Mouse (Mus musculus): ENCODE measurements around the gene Sco1.

Gene Sco1

DNA sequence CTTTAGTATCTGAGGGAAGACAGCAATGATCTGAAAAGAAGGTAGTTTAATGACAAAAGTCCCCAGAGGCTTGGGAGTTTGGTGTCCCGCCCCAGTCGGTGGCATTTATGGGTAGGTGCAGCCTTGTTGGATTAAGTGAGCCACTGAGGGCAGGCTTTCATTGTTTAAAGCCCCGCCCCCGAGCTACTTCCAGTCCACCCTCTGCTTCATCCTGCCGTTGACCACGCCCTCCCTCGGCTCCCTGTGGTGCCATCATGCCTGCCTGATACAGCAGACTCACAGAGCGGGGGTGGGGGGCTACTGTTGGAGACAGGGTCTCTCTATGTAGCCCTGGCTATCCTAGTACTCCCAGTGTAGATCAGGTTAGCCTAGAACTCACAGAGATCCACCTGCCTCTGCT, 9.5 kb upstream of the Sco1 start:
- DNase-seq (ENCODE audit: extremely low spot score, low spot score): no peak

DNA sequence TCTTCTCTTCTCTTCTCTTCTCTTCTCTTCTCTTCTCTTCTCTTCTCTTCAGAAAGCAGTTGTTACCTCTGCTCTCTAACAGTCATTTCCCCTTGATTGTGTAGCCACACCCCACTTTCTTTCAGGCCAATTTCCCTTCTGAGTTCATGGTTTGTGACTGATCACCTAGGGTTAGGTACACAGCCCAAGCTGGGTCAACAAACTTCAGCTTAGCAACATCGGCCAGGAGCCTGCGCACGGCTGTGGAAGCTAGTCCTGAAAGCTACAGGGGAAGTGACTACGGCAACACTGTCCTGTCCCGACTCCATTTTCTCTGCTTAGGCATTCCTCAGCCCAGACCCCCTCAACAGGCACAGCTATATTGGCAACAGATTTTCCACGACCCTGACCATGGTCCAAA, 7.5 kb upstream of the Sco1 start:
- no peak for DNase-seq (ENCODE audit: extremely low spot score, low spot score)

DNA sequence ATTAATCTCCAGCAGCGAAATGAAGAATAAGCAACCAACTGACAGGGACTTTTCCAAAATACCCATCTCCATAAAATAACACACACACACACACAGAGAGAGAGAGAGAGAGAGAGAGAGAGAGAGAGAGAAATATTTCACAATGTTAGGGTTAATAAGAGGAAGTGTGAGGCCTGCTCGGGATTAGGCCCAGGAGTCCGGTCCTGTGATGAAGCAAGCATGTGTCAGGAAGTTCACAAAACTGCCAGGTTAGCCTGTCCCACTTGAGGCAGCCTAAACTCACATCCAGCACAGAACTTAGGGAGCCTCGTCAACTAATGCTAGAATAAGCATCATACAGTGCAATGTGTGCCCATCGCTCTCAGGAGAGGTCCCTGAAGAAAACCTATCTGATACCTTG, 5.3 kb upstream of the Sco1 start:
- DNase-seq (ENCODE audit: extremely low spot score, low spot score): no peak

DNA sequence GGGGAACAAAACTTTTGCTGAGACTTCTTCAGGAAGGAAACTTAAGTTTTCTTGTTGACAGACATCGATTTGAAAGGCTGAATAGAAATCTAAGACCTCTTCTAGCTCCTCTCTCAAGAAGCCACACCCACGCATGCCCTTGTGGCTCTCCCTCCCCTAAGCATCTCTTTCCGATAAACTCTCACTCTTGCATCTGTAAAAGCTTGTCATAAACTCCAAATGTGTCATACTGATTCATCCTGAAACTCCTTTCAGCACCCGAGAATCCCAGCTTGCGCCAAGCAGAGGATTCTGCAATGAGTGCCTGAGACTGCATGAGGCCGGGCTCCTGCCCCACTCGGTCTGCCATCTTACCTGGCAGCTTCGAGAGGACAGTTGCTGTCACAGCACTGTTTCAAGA, 4.0 kb upstream of the Sco1 start:
- DNase-seq (ENCODE audit: extremely low spot score, low spot score): no peak

DNA sequence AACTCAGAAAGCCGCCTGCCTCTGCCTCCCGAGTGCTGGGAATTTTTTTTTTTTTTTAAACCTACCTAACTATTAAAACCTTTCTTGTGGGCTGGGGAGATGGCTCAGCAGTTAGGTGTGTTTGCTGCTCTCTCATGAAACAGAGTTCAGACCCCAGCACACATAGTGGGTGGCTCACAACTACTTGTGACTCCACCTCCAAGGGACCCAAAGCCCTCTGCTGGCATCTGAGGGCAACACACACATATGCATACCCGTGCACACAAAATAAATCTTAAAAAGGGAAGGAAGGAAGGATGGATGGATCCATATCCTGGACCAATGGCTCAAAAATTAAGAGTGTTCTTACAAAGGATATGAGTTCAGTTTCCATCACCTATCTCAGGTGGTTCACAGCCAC, 3.2 kb upstream of the Sco1 start:
- DNase-seq (ENCODE audit: extremely low spot score, low spot score): no peak

DNA sequence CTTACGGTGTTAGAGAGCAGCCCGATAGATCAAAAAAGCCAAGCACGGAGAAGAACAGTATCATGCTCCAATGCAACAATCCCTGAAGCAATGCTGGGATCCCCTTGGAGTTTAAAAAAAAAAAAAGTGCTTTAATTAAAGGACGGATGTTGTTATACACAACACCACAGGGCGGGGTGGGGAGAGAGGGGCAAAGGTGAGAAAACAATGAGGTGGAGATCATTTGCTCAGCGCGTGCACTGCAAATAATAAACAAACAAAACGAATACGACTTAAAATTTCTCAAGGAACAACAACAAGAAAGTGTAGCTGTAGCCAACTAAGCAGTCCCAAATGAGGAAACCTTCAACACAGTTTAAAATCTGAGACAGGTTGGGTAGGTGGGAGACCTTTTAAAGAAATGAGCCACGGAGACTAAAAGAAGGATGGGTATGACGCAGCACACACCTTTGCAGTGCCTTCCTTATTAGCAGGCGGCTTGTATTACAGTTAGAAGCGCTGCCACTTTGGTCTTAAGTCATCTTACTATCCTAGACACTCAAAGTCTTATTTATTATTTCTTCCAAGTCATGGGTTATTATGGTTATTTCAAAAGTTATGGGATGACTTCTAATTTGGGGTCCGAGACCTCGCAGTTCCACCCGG, 672 bp upstream of the Sco1 start:
- DNase-seq (ENCODE audit: extremely low spot score, low spot score): no peak

DNA sequence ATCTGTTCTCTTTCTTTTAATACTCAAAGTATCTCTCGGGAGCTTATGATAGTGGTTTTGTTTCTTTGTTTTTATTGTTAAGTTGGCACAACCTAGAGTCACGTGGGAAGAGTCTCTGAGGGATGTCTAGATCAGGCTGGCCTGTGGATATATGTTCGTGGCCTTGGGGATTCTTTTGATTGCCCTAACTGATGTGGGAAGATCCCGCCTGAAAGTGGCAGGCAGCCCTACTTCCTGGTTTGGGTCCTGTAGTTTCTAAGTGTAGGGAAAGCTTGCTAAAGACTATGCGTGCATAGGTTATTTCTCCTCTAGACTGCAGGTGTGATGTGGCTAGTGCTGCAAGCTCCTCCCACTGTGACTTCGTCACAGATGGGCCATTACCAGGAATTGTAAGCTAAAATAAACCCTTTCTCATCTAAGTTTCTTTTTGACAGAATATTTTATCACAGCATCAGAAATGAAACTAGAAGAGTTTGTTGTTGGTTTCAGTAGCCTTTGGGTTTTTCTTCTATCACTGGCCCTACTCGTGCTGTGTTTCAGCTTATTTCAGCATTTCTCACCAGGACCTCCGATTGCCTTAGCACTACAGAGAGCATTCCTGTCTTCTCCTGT, 2.4 kb downstream of the Sco1 start:
- DNase-seq (ENCODE audit: extremely low spot score, low spot score): no peak

DNA sequence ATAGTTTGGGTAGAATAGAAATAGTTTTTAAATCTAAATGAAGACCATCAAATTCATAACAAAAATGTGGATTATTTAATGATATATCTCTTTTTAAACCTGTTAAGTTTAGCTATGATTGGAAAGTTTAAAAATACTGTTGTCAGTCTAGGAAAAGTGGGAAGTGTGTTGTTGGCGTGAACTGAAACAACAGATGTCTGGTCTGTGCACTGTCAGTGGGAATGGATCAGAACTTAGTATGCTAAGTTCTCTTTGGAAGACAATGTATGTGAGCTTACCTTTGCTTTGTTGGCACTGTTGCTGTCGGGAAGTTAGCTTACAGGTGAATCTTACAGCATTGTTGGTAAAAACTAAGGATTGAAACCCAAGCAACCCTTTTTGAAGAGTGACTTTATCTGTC, 8.8 kb downstream of the Sco1 start:
- no peak for DNase-seq (ENCODE audit: extremely low spot score, low spot score)

DNA sequence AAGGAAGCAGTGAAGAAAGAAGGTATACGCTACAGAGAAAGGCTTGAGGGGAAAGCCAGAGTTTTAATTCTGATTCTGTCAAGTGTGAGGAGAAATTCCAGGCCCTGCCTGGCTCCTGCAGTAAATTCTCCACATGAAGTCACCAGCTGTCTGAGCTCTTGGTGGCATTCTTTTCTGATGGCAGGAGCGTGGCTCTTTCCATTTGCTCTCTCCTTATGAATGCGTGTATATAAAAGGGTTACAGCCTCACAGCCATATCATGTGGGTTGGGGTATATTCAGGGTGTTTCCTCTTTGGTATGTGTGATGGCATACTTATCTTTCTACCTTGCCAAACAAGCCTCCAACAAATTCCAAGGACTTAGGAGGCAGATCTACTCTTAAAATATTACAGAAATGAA, 10.3 kb downstream of the Sco1 start:
- no peak for DNase-seq (ENCODE audit: extremely low spot score, low spot score)

DNA sequence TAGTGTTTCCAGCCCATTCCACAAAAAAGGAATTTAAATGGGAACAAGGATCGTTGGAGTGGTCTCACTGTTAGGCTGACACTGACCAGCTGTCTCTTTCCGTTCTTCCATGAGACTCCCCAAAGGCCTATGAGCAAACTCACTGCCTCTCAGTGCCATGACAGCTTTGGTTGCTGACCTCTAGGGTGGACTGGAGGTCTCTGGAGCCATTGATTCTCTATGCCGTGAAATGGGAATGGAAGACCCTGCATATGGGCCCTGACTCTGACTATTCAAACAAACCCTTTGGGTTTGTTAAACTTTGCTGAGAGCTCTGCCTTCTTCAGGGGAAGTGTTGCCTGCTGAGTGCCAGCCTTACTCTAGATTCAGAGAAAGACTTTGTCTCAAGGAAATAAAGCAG, 15.3 kb downstream of the Sco1 start:
- DNase-seq (ENCODE audit: extremely low spot score, low spot score): no peak

DNA sequence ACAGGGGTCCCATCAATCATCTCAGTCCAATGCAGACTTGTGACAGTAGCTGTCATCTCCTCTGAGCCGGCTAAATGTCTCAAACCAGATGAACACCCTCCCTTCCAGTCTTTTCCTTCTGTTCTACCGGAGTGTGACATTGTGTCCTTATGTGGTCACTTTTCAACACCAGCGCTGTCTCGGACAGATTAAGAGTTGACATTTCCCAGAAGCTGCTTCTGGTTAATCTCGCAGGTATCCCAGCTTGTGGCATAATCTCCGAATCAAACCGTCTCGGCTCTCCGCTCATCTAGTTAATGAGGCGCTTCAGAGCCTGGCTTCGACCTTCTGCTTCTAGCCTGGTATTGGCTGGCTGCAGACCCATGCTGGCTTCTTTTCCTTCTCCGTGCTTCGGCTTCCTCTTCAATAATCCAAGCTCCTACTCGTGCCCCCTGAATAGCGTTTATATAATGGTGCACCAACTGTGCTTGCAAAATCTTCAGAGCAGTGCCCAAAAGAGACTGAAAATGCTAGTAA, 20.2 kb downstream of the Sco1 start:
- no peak for DNase-seq (ENCODE audit: extremely low spot score, low spot score)

DNA sequence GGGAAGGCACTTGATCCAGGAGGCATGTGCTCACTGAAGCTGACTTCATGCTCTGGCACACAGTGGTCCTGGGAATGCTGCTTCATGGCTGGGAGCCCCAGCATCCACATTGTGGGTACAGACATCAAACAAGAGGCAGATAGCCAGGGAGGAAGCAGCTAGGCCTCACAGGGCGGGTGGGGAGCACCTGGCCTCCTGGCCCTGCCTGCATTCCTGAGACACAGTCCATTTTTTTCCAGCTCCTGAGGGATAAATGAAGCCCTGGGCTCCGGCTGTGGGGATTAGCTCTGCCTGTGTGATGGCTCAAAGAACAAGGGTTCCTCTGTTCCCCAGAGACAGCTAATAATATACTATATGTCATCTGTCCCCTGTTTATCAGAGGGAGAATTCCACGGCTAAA, 22.6 kb downstream of the Sco1 start:
- no peak for DNase-seq (ENCODE audit: extremely low spot score, low spot score)

DNA sequence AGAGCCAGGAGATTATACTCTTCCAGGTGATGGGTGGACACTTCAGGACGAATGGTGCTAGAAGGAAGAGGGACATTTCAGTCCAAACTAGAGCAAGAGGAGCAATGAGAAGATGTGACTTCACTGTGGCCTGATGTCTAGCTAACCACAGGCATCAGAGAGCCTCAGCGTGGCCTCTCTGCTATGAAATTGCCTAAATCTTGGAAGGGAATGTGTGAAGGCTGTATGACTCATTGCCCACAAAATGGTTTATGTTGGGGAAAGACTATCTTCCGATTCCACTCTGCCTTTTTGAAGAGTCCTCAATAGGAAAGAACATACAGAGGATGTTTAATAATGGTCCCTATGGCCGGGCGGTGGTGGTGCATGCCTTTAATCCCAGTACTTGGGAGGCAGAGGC, 24.3 kb downstream of the Sco1 start:
- no peak for DNase-seq (ENCODE audit: extremely low spot score, low spot score)

DNA sequence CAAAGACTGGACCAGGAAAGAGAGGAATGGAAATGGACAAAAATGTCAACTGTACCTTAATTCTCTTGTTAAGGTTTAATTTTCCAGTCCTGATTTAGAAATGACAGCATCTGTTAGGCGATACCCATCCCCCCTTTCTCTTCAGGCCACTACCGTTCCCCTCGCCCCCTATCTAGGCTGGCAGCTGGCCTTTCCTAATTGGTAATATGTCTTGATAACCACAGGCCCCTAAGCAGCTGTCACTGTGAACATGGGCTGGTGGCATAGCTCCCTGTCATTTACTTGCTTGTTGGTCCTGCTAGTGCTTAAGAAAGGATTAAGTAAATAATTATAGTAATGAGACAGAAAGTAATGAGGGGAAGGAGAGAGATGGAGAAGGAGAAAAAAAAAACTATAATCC, 25.0 kb downstream of the Sco1 start:
- DNase-seq (ENCODE audit: extremely low spot score, low spot score): no peak

DNA sequence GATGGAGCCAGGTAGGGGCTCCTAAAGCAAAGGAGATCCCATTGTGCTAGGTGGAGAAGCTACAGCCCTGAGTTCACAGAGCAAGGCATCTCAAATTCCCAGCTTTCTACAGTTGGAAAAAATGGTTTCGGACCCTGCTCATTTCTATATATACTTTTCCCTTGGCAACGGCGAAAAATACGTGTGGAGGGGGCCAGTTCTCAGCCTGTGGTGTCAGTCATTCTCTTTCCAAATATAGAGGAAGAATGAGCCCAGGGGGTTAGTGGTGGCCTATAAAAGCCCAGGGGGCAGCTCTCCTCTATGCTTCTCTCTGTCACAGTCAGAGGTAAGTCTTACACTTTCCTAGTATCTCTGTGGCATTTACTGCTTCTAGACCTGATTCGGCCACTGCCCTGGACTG, 25.5 kb downstream of the Sco1 start, which contains the start of gene Myh3:
Gene Myh3, plus strand, starts transcription at position 301 of the 400 bp plus-strand sequence.
- DNase-seq (ENCODE audit: extremely low spot score, low spot score): no peak

DNA sequence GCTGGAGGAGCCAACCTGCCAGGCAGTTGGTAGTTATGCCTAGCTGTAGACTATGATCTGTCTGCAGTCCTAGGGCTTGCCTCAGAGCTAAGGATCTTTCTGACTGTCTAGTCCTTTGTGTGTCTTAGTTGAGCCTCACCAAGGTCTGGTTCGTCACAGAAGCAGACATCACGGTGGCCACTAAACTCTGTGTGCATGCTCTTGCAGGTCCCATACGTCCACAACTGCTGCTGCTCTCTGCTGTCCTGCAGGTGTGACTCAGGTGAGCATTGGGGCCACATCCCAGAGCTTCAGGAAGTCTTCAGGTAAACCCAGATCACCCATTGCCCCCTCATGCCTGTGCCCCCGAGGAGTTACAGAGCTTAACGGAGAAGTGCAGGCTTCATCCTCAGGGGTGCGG, 26.4 kb downstream of the Sco1 start:
- no peak for DNase-seq (ENCODE audit: extremely low spot score, low spot score)

DNA sequence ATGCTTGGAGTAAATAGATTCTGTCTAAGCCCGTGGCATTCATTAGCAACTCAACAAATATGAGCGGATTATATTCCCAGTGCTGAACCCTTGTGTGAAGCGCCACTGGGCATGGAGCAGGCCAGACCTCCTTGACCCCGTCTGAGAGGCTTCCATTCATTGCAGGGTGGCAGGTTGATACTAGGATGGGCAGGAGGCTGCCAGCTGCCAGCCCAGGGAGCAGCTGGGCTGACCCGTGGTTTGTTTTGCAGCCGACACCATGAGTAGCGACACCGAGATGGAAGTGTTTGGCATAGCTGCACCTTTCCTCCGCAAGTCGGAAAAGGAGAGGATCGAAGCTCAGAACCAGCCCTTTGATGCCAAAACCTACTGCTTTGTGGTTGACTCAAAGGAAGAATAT, 27.3 kb downstream of the Sco1 start:
- DNase-seq (ENCODE audit: extremely low spot score, low spot score): no peak

DNA sequence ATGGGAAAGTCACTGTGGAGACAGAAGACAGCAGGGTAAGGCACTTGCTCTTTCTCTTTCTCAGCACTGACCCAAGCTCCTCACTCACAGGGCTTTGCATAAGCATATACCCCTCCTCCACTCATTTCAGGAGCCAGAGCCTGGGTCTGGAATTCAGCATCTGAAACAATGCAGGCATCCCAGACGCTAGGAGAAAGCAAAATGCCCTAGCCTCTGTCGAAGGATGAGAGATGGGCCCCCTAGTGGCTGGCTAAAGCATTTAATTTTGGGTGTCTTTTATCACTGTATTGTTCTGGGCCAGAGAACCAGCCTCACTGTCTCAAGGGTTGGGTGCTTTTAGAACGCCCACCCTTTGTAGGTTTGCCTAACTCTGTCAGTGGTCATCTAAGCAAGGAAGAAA, 27.7 kb downstream of the Sco1 start:
- DNase-seq (ENCODE audit: extremely low spot score, low spot score): peak; percentile 65

DNA sequence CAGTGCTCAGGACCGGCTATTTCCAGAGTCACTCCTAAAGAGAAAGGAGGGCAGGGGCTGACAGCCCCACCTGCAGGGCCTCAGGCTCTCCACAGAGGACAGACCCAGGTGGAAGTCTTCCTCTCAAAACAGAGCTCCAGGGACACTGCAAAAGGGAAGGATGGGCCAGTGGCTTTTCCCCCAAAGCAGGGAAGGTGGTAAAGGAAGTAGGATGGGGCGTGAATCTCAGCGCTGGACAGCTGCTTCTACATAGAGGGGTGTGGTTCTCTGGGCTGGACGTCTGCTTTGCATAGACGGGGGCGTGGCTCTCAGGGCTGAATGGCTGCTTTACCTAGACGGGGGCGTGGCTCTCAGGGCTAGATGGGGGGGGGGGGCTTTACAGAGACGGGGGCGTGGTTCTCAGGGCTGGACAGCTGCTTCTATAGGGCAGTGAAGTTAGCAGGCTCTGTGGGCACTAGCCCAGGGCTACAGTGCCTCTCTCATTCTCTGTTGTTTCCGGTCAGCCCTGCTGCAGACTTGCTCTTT, 28.7 kb downstream of the Sco1 start:
- DNase-seq (ENCODE audit: extremely low spot score, low spot score): peak; percentile 77

DNA sequence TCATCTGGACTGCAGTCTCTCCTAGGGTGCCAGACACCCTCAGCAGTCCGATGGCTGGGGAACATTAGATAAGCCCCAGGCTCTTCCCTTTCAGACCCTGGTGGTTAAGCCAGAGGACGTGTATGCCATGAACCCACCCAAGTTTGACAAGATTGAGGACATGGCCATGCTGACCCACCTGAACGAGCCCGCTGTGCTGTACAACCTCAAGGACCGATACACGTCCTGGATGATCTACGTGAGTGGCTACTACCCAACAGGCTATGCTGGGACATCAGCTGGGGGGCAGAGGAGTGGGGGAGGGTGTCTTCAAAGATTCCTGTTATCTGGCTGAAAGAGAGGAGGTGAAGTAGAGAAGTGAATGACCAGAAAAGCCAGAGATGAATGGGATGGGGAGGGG, 29.7 kb downstream of the Sco1 start:
- DNase-seq (ENCODE audit: extremely low spot score, low spot score): no peak

DNA sequence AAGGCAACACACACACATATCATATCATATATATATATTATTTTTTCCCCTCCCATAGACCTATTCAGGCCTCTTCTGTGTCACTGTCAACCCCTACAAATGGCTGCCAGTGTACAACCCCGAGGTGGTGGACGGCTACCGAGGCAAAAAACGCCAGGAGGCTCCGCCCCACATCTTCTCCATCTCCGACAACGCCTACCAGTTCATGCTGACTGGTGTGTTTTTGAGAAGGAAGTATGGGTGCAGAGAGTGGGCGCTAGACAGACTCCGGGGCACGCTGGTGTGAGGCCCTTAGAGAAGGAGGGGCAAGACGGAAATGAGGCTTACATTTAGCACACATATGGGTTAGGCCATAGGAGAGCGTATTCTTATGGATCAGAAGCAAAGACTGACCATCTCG, 30.3 kb downstream of the Sco1 start:
- DNase-seq (ENCODE audit: extremely low spot score, low spot score): no peak

DNA sequence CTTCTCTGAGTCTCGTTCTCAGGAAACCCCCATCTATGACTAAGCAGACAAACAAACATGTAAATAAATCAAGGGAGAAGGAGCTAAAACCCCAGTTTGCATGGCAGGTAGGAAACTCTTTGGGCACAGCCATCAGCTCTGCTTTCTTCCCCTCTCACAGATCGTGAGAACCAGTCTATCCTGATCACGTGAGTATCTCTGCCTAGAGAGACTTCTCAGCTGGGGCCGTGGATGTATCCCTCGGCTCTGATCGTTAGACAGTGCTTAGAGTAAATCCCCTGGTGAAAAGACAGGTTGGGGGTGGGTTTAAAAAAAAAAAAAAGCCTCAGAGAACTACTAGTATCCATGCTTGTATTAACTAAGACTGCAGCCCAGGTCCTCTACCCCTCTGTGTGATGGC, 30.8 kb downstream of the Sco1 start:
- DNase-seq (ENCODE audit: extremely low spot score, low spot score): no peak

DNA sequence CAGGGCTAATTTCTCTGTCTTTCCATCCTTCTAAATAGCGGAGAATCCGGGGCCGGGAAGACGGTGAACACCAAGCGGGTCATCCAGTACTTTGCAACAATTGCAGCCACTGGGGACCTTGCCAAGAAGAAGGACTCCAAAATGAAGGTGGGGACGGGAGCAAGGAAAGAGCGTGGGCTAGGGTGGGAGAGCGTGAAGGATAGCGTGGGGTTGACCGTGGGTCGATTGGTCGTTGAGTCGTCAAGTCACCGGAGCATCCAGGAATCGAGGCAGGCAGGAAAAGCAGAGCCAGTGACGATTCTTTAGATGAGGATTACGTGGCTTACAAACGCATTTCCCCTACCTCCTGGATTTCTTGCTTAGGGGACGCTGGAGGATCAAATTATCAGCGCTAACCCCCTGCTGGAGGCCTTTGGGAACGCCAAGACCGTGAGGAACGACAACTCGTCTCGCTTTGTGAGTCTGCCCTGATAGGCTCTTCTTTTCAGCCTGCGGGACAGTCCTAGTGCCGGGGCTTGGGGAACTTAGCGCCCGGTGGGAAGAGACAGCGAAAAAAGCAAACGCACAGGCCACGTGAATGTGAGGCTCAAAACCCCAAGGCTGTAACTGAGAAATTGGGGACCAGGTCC, 31.4 kb downstream of the Sco1 start:
- DNase-seq (ENCODE audit: extremely low spot score, low spot score): no peak

All from neural tube, embryonic 10.5 days (tissue).